Mouse (Mus musculus): Measurements from ENCODE around the gene Baiap2. TPM values are rescaled to one million over a fixed set of nuclear protein-coding genes. Genes with fewer than 3 reads are reported as not detected.

Gene Baiap2
- polyA plus RNA-seq, 1 experiment from 2014 or later = 7.0 TPM

- Histone ChIP-seq H3K27ac (no peak overlapping the region), H3K4me1 (peaks cover 3% of the 10 kb centered on the region; the same call in 1 of the 2 replicates), H3K4me2 (no peak overlapping the region), H3K4me3 (no peak overlapping the region), H3K27me3 (replicated peaks) (peaks cover 35% of the 10 kb centered on the region), H3K36me3 (no peaks in the 10 kb centered on the region), H3K9me3 (replicated peaks) (no peaks in the 10 kb centered on the region), H3K9ac (no peak overlapping the region)
- WGBS (ENCODE audit: insufficient replicate concordance) = 56% methylated on average over 1 of the region's 1 CpGs
- ATAC-seq = no peak
Measured at GRCm38 (mm10) chr11:120008501-120008900, 65.9 kb downstream of the Baiap2 start.

DNA sequence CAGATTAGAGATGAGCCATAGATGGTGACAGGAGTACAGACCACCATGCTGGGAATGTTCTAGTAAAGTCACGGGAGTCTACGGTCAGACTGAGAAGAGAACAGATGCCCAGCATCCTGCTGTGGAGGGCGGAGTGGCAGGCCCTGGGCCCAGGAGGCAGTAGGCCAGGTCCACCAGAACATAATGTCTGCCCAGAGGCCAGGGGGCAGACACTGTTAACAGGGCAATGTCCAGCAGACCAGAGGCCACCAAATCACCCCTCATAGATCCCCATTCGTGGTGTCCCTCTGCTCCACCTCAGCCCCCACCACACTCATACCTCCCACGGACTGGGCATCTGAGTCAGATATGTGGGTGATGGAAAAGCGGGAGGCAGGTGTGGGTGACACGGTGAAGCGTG is 66.4 kb downstream of the Baiap2 start:
- ATAC-seq = no peak
- Histone ChIP-seq H3K9me3 (replicated peaks) (no peaks in the 10 kb centered on the region), H3K36me3 (no peaks in the 10 kb centered on the region), H3K9ac (no peak overlapping the region), H3K27me3 (replicated peaks) (peaks cover 35% of the 10 kb centered on the region), H3K27ac (no peak overlapping the region), H3K4me3 (no peak overlapping the region), H3K4me1 (peaks cover 5% of the 10 kb centered on the region; the same call in 1 of the 2 replicates), H3K4me2 (no peak overlapping the region)
- WGBS (ENCODE audit: insufficient replicate concordance) = 67% methylated on average over 8 of the region's 8 CpGs

DNA sequence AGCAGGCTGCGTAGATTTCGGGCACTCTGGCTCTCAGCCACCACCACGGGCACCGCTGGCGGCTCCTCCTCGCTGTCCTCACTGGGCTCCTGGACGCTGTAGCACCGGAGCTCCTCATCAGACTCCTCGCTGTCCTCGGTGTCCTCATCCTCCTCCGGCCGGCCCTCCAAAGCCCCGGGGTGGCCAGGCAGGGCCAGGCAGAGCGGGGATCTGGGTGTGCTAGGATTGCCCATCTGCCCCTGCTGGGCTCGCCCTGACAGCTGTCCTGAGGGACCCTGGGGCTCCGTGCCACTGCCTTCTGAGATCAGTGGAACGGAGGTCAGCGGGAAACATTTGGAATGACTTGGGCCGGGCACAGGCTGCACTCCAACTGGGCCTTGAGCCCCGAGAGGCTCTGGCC is 67.4 kb downstream of the Baiap2 start:
- no peak overlapping the region for H3K4me3 ChIP-seq
- no peak overlapping the region for H3K27ac ChIP-seq
- H3K27me3 ChIP-seq (replicated peaks) = peaks cover 35% of the 10 kb centered on the region
- no peaks in the 10 kb centered on the region for H3K9me3 ChIP-seq (replicated peaks)
- 70% methylated on average over 20 of the region's 20 CpGs for WGBS (ENCODE audit: insufficient replicate concordance)
- peaks cover 5% of the 10 kb centered on the region; the same call in 1 of the 2 replicates for H3K4me1 ChIP-seq
- no peak overlapping the region for H3K4me2 ChIP-seq
- no peak for ATAC-seq
- H3K9ac ChIP-seq = no peak overlapping the region
- H3K36me3 ChIP-seq = no peaks in the 10 kb centered on the region

GRCm38 (mm10) chr11:120011114-120011760 is 68.7 kb downstream of the Baiap2 start:
- 51% methylated on average over 11 of the region's 11 CpGs for WGBS (ENCODE audit: insufficient replicate concordance)
- H3K36me3 ChIP-seq = no peaks in the 10 kb centered on the region
- no peak overlapping the region for H3K9ac ChIP-seq
- H3K4me3 ChIP-seq = no peak overlapping the region
- peaks cover 35% of the 10 kb centered on the region for H3K27me3 ChIP-seq (replicated peaks)
- no peak for ATAC-seq
- peaks cover 9% of the 10 kb centered on the region; the same call in 1 of the 2 replicates for H3K4me1 ChIP-seq
- H3K9me3 ChIP-seq (replicated peaks) = no peaks in the 10 kb centered on the region
- no peak overlapping the region for H3K4me2 ChIP-seq
- H3K27ac ChIP-seq = no peak overlapping the region

GRCm38 (mm10) chr11:120011761-120012560 is 69.4 kb downstream of the Baiap2 start:
- WGBS (ENCODE audit: insufficient replicate concordance) = 38% methylated on average over 43 of the region's 43 CpGs
- Histone ChIP-seq H3K4me2 (peak overlapping the region; percentile 6; the same call in 1 of the 2 replicates), H3K4me1 (peaks cover 9% of the 10 kb centered on the region; the same call in 1 of the 2 replicates), H3K4me3 (0 out of 2 replicates have a peak overlapping the region, but pooled peaks have one; percentile 1), H3K36me3 (no peaks in the 10 kb centered on the region), H3K27me3 (replicated peaks) (peaks cover 35% of the 10 kb centered on the region), H3K9ac (no peak overlapping the region), H3K27ac (no peak overlapping the region), H3K9me3 (replicated peaks) (no peaks in the 10 kb centered on the region)
- no peak for ATAC-seq

- ATAC-seq = 0 out of 2 replicates have a peak, but pooled peaks have one; percentile 3
- no peak overlapping the region for H3K4me3 ChIP-seq
- no peak overlapping the region for H3K27ac ChIP-seq
- H3K9ac ChIP-seq = no peak overlapping the region
- WGBS (ENCODE audit: insufficient replicate concordance) = 72% methylated on average over 13 of the region's 13 CpGs
- H3K9me3 ChIP-seq (replicated peaks) = no peaks in the 10 kb centered on the region
- no peaks in the 10 kb centered on the region for H3K36me3 ChIP-seq
- H3K27me3 ChIP-seq (replicated peaks) = peaks cover 35% of the 10 kb centered on the region
- peaks cover 9% of the 10 kb centered on the region; the same call in 1 of the 2 replicates for H3K4me1 ChIP-seq
- no peak overlapping the region for H3K4me2 ChIP-seq
Measured at GRCm38 (mm10) chr11:120012702-120013101, 70.1 kb downstream of the Baiap2 start.

DNA sequence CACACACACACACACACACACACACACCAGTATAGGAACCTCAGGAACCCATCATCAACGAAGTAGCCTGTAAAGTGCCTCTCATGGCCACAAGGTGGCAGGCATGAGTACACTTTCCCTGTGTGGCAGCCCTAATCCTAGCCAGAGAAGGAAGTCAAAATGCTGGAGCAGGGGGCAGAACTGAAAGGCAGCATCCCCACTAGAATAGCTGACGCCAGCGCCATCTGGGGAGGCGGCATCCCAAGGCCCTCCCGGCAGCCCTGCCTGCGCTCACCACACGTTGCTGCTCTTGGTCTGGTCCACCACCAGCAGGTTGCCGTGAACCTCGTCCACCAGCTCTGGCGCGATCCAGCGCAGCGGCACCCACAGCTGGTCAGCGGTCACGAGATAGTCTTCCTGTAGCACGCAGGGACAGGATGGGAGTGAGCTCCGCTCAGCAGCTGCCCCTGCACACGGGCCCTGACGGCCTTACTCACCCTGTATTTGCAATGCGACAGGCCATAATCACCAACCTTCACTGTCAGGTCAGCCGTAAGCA is 70.7 kb downstream of the Baiap2 start:
- ATAC-seq = peak; percentile 55; the same call in 1 of the 2 replicates
- no peaks in the 10 kb centered on the region for H3K9me3 ChIP-seq (replicated peaks)
- no peak overlapping the region for H3K27ac ChIP-seq
- peak overlapping the region; percentile 29 for H3K4me3 ChIP-seq
- peak overlapping the region; percentile 59 for H3K4me2 ChIP-seq
- H3K4me1 ChIP-seq = peaks cover 9% of the 10 kb centered on the region; the same call in 1 of the 2 replicates
- 13% methylated on average over 21 of the region's 21 CpGs for WGBS (ENCODE audit: insufficient replicate concordance)
- H3K9ac ChIP-seq = no peak overlapping the region; the same call in 1 of the 2 replicates
- no peaks in the 10 kb centered on the region for H3K36me3 ChIP-seq
- H3K27me3 ChIP-seq (replicated peaks) = peaks cover 35% of the 10 kb centered on the region

DNA sequence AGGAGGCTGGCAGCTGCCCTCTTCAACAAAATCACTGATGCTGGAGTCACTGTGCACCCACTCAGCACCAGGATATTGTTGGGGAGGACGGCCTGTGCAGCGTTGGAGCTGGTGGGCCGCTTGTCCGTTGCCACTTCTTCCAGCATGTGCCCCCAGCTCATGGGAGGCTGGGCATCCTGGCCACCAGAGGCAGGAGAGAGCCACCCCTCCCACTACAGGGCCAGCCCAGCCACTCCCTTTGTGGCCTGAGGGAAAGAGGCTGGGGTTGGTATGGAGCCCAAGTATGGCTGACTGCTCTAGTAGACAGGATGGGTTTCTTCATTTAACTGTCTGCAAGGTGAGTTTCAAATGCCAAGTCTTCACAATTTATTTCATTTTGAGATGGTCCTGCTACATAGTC is 72.2 kb downstream of the Baiap2 start:
- no peaks in the 10 kb centered on the region for H3K9me3 ChIP-seq (replicated peaks)
- no peak overlapping the region for H3K9ac ChIP-seq
- no peak for ATAC-seq
- 83% methylated on average over 4 of the region's 4 CpGs for WGBS (ENCODE audit: insufficient replicate concordance)
- peaks cover 29% of the 10 kb centered on the region for H3K27me3 ChIP-seq (replicated peaks)
- H3K4me3 ChIP-seq = no peak overlapping the region
- H3K27ac ChIP-seq = no peak overlapping the region
- no peak overlapping the region for H3K4me2 ChIP-seq
- H3K36me3 ChIP-seq = no peaks in the 10 kb centered on the region
- H3K4me1 ChIP-seq = peaks cover 9% of the 10 kb centered on the region; the same call in 1 of the 2 replicates

DNA sequence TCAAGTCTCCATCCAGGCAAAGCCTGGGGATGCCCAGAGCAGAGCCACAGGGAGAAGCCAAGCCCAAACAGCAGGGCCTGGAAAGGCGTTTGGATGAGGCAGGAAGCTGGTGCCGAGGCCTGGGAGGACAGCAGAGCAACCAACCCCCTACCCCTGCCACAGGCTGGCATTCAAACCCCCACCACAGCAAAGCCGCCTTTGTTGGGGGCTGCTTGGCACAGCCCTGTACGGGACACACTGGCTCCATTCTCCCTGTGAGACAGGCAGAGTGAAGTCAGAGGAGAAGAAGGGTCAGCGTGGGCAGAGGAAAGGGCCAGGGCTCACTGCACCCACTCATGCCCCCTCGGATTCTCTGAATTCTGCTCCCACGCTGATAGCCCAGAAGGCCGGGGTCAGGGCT is 74.4 kb downstream of the Baiap2 start:
- Histone ChIP-seq H3K4me1 (peaks cover 9% of the 10 kb centered on the region; the same call in 1 of the 2 replicates), H3K9me3 (replicated peaks) (no peaks in the 10 kb centered on the region), H3K27me3 (replicated peaks) (peaks cover 8% of the 10 kb centered on the region), H3K36me3 (no peaks in the 10 kb centered on the region), H3K4me3 (no peak overlapping the region), H3K9ac (no peak overlapping the region), H3K4me2 (no peak overlapping the region), H3K27ac (no peak overlapping the region)
- WGBS (ENCODE audit: insufficient replicate concordance) = 66% methylated on average over 8 of the region's 8 CpGs
- ATAC-seq = no peak

DNA sequence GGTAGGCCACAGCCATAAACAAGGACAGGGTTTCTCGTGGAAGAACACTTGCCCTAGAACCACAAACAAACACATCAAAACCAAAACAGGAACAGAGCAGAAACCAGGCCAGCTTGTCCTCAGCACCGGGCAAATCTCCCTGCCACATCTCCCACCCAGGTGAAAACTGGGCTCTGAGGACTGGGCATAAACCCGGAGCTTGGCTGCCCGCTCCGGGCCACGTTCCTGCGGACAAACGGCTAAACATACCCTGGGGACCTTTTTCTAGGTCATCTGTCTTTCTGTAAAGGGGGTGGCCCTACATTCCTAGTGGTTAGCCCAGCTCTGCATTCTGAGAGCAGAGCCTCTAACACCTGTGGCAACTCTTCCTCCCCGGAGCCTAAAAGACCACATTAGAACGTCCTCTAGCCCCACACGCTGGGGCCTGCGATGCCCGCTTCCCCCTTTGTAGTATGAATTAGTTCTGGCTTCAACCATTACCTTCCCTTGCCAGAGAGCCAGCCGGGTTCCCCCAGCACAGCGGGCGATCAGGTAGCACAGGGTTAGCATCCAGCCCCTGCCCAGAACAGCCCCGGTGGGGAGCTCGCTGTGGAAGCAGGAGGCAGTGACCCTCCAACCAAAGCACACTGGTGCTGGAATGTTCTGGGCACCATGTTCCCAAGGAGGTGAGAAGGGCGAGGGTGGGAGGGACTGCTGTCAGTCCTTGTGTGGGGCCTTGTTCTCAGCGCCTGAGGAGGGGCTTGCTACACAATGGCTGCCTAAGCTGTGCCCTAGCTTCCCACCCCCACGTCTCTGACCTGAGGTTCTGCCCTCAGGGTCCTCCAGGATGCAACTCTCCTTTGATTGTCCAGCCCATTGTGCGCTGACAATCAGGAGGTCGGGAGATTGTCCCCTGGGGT is 77.2 kb downstream of the Baiap2 start:
- WGBS (ENCODE audit: insufficient replicate concordance) = 65% methylated on average over 23 of the region's 23 CpGs
- Histone ChIP-seq H3K36me3 (no peaks in the 10 kb centered on the region), H3K27ac (no peak overlapping the region), H3K4me3 (no peak overlapping the region), H3K9ac (no peak overlapping the region), H3K9me3 (replicated peaks) (no peaks in the 10 kb centered on the region), H3K4me1 (0 out of 2 replicates have a peak, but pooled peaks cover 7% of the 10 kb centered on the region), H3K27me3 (replicated peaks) (peaks cover 5% of the 10 kb centered on the region), H3K4me2 (no peak overlapping the region)
- ATAC-seq = no peak

GRCm38 (mm10) chr11:120021367-120021766 is 78.8 kb downstream of the Baiap2 start:
- H3K27ac ChIP-seq = no peak overlapping the region
- 79% methylated on average over 16 of the region's 16 CpGs for WGBS (ENCODE audit: insufficient replicate concordance)
- H3K9me3 ChIP-seq (replicated peaks) = no peaks in the 10 kb centered on the region
- H3K4me2 ChIP-seq = no peak overlapping the region
- H3K27me3 ChIP-seq (replicated peaks) = peaks cover 5% of the 10 kb centered on the region
- no peak overlapping the region for H3K4me3 ChIP-seq
- H3K9ac ChIP-seq = no peak overlapping the region
- no peak for ATAC-seq
- H3K36me3 ChIP-seq = no peaks in the 10 kb centered on the region
- H3K4me1 ChIP-seq = 0 out of 2 replicates have a peak, but pooled peaks cover 3% of the 10 kb centered on the region

All from liver, embryonic 12.5 days (tissue).